Mouse (Mus musculus): ENCODE data around the gene Prr15. TPM values are rescaled to one million over a fixed set of nuclear protein-coding genes. Genes with fewer than 3 reads are reported as not detected.

The Prr15 gene
- total RNA-seq, 2 experiments from 2014 or later = 0.82 TPM; not detected in 1

GRCm38 (mm10) chr6:54332203-54332602, 6.6 kb downstream of the Prr15 start:
- no peak for DNase-seq

GRCm38 (mm10) chr6:54333116-54333651, 7.5 kb downstream of the Prr15 start:
- no peak for DNase-seq

GRCm38 (mm10) chr6:54333652-54334396, 8.2 kb downstream of the Prr15 start:
- DNase-seq = no peak

DNA sequence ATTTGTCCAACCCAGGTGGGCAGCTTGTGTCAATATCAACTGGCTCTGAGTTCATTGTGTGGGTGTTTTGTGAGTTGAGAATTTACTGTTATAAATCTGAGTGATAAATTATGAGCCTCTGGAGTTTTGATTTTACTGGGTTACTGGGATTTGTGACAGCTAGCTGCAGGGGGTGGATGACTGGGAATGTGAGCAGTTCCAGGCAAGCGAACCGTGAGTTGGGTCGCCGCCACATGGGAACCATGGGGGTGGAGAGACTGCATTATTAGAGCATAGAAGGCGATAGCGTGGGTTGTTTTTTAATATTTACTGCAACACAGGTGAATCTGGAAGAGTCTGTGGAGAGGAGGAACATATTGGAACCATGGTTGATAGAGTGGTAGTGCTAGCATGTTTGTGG, 11.7 kb downstream of the Prr15 start:
- peak; percentile 50 to 55 for DNase-seq

DNA sequence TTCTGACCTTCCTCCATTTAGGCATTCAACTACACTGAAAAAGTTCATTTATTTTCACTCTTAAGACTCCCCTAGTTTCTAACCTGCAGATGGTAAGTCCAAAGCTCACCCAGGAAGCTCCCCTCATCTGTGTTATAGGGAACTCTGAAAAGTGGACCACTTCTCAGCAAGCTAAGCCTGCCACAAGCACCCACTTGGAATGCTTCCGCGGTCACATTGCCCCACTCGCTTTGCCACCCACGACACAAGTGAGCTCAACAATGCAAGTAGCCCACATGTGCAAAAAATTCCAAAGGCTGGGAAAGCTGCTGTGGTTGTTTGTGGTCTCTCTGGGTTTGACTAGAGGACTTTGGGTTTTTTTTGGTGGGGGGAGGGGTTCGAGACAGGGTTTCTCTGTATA, 15.5 kb downstream of the Prr15 start:
- no peak for DNase-seq

- DNase-seq = no peak
These were observed 16.6 kb downstream of the Prr15 start for GRCm38 (mm10) chr6:54342223-54342622.

DNA sequence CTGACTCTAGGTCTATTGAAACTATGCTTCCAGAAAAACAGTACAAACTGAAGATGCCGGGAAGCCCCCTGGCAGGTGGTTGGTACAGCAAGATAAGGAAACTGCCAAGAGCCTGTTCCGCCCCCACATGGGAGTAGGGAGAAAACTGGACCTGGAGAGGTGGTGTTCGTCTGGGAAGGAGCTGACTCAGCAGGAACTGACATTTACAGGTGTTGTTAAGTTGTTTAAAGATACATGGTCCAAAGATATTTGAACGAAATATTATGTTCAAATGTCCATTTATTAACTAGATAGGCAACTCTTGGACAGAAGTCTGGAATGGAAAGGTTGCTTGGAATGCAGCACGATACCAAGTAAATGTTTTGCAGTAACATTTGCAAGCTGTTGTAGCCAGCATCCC, 26.2 kb downstream of the Prr15 start:
- no peak for DNase-seq

DNA sequence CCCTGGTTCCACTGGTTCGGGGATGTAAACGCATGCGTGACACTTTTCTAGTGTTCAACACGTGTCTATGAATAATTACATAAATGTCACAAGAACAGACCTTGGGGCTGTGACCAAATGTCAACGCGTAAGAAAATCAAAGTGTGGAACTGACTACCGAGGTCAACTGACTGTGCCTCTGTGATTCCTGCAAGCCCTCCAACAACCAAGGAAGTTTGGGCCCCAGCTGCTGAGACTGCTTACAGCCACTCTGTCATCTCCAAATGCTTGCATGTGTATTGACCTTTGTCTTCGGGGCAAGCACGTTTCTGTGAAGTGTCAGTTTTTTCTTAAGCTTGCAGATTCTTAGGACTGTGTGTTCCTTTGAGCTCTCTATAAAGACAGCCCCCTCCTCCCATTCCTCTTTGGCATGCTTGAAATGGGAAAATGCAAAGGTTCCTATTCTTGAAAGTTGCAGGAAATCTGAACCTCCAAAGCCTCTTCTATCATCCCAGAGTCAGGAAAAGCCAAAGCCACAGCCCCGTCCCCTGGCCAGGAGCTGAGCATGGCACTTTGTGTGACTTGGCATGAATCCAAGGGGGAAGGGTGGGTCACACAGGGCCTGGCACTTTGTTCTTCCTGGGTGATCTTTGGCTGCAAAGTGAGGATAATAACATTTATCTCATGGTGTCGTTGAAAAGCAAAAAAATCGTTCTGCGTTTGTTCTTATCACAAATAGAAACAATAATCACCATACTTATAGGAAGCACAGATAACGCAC, 27.5 kb downstream of the Prr15 start:
- DNase-seq = no peak

GRCm38 (mm10) chr6:54353698-54354097, 28.1 kb downstream of the Prr15 start:
- no peak for DNase-seq

GRCm38 (mm10) chr6:54355626-54356025, 30.0 kb downstream of the Prr15 start:
- no peak for DNase-seq

GRCm38 (mm10) chr6:54362526-54363324, 37.1 kb downstream of the Prr15 start:
- DNase-seq = no peak

- DNase-seq = no peak
These were observed 38.9 kb downstream of the Prr15 start for GRCm38 (mm10) chr6:54364406-54365136.

- no peak for DNase-seq
These were observed 41.0 kb downstream of the Prr15 start for GRCm38 (mm10) chr6:54366607-54367006.

- DNase-seq = no peak
These were observed 42.4 kb downstream of the Prr15 start for GRCm38 (mm10) chr6:54368071-54368470.

DNA sequence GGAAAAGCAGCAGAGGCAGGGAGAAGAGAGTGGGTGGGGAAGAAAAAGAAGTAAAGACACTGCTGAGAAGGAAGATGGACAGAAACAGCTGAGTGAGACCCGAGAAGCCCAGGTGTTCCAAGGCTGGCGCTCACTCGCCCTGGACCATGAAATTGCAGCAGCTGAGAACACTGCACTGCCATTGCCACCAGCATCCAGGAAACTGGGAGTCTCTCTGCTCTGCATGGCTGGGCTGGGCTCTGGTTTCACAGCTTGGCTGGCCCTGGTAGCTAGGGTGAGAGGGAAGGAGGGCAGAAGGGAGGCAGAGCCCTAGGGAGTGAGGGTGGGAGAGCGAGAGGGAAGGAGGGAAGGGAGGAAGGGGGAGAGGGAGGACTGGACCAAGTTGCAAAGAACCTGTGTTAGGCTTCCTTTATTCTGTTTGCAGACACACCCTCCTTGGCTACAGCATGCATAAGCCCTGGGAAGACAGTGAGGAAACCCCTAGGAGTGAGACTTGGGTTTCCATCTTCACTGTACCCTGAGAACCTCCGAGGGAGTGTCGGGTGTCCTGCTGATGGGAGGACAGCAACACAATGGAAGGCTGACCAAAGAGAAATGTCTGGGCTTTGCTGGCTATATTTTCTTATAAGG, 44.4 kb downstream of the Prr15 start:
- no peak for DNase-seq

- no peak for DNase-seq
These were observed 46.2 kb downstream of the Prr15 start for GRCm38 (mm10) chr6:54371874-54372273.

- DNase-seq = no peak
These were observed 53.7 kb downstream of the Prr15 start for GRCm38 (mm10) chr6:54379356-54379755.
